Mouse (Mus musculus): Measurements from ENCODE around the gene Efcab2. TPM values are rescaled to one million over a fixed set of nuclear protein-coding genes. Genes with fewer than 3 reads are reported as not detected.

Efcab2 gene
- polyA plus RNA-seq, 1 experiment: 0.34 TPM

DNA sequence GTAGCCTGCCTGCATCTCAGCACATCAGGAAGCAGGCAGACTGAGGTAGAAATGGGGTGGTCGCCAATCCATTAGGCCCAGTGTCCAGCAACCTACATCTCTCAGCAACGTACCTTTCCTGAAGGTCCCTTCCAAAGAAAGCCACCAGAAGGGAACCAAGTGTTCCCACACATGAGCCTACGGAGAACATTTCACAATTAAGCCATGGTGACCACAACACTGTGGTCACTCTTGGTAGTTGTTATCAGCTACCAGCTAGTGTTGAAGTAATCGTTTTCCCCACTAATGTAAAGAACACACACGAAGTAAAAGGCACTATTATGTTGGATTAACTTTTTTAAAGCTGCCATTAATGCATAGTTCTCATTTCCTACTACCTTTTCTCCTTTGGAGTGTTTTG, 85.8 kb downstream of the Efcab2 start:
- no peak overlapping the region for H3K27ac ChIP-seq (ENCODE audit: insufficient read depth, low read length)
- no peak for TF ChIP-seq CTCF (IDR thresholded peaks at IDR 0.05; ENCODE audit: extremely low read depth, insufficient read depth, insufficient read length, insufficient replicate concordance)
- TF ChIP-seq POLR2A (IDR thresholded peaks at IDR 0.05; ENCODE audit: low read depth, low read length): no peak
- DNase-seq (ENCODE audit: low read depth in 1 of 2, low spot score in 2 of 2): no peak
- no peak overlapping the region for H3K4me3 ChIP-seq (ENCODE audit: extremely low read depth, insufficient read depth, insufficient read length)
- H3K36me3 ChIP-seq (ENCODE audit: control insufficient read depth, insufficient read depth, low read length): no peaks in the 10 kb centered on the region
- 67% methylated on average over 5 of the region's 5 CpGs for WGBS
- 0 out of 2 replicates have a peak, but pooled peaks cover 2% of the 10 kb centered on the region for H3K4me1 ChIP-seq (ENCODE audit: control insufficient read depth, insufficient read depth, insufficient read length)
- H3K27me3 ChIP-seq (ENCODE audit: control insufficient read depth, insufficient read depth, low read length): no peaks in the 10 kb centered on the region

DNA sequence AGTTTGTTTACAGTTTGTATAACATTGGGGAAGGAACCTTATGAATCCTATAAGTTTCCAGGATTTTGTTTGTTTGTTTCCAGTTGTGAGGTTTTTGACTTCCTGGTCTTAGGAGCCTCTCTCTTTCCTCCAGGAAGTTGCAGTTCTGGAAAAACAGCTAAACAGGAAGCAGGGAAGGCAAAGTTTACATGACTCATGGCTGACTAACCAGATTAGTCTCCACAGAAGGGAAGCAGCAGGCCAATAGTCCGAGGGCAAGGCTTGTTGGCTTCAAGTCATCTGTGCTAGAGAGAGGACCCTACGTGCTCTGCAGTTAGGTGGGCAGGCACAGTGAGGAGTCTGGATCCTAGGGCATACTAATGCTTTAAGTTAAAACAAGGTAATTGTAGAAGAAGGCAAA, 86.6 kb downstream of the Efcab2 start:
- Histone ChIP-seq H3K4me1 (ENCODE audit: control insufficient read depth, insufficient read depth, insufficient read length) (0 out of 2 replicates have a peak, but pooled peaks cover 2% of the 10 kb centered on the region), H3K27ac (ENCODE audit: insufficient read depth, low read length) (no peak overlapping the region), H3K36me3 (ENCODE audit: control insufficient read depth, insufficient read depth, low read length) (no peaks in the 10 kb centered on the region), H3K27me3 (ENCODE audit: control insufficient read depth, insufficient read depth, low read length) (no peaks in the 10 kb centered on the region), H3K4me3 (ENCODE audit: extremely low read depth, insufficient read depth, insufficient read length) (no peak overlapping the region)
- WGBS: 60% methylated on average over 2 of the region's 2 CpGs
- no peak for DNase-seq (ENCODE audit: low read depth in 1 of 2, low spot score in 2 of 2)
- no peak for TF ChIP-seq POLR2A (IDR thresholded peaks at IDR 0.05; ENCODE audit: low read depth, low read length)
- TF ChIP-seq CTCF (IDR thresholded peaks at IDR 0.05; ENCODE audit: extremely low read depth, insufficient read depth, insufficient read length, insufficient replicate concordance): no peak

DNA sequence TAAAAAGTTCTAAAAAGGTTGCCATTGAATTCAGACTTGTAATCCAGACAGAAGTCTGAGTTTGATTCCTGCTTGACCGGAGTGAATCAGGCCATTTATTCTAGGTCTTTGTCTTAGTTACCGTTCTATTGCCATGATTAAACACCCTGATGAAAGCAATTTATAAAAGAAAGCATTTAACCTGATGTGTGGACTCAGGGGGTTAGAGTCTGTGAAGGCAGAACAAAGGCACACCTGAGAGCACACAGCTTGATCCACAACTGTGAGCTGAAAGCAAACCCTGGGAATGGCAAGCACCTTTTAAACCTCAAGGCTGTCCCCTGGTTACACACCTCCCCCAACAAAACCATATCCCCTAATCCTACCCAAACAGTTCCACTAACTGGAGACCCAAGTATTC, 90.3 kb downstream of the Efcab2 start:
- H3K4me1 ChIP-seq (ENCODE audit: control insufficient read depth, insufficient read depth, insufficient read length): no peaks in the 10 kb centered on the region
- no peak for DNase-seq (ENCODE audit: low read depth in 1 of 2, low spot score in 2 of 2)
- no peak overlapping the region for H3K4me3 ChIP-seq (ENCODE audit: extremely low read depth, insufficient read depth, insufficient read length)
- no peaks in the 10 kb centered on the region for H3K27me3 ChIP-seq (ENCODE audit: control insufficient read depth, insufficient read depth, low read length)
- 96% methylated on average over 2 of the region's 2 CpGs for WGBS
- no peak overlapping the region for H3K27ac ChIP-seq (ENCODE audit: insufficient read depth, low read length)
- no peak for TF ChIP-seq CTCF (IDR thresholded peaks at IDR 0.05; ENCODE audit: extremely low read depth, insufficient read depth, insufficient read length, insufficient replicate concordance)
- H3K36me3 ChIP-seq (ENCODE audit: control insufficient read depth, insufficient read depth, low read length): no peaks in the 10 kb centered on the region

DNA sequence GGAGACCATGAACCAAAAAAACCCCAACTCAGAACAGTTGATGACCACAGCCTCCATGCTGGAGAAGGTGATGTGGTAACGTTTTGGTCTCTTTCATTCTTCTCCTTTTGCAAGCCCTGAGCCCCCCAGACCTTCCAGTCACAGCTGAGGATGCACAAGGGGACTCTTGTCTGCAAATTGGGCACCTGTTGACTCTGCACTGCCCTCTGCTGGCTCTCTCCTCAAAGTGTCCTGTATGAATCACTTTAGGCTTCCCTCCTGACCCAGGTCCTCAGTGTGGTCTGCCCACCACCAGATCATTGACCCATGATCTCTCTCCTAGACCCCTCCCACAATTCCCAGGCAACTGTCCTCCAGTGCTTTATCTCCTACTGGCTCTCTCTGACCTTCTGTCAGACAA, 91.0 kb downstream of the Efcab2 start:
- no peak overlapping the region for H3K4me3 ChIP-seq (ENCODE audit: extremely low read depth, insufficient read depth, insufficient read length)
- H3K36me3 ChIP-seq (ENCODE audit: control insufficient read depth, insufficient read depth, low read length): no peaks in the 10 kb centered on the region
- WGBS: 40% methylated on average over 1 of the region's 1 CpGs
- DNase-seq (ENCODE audit: low read depth in 1 of 2, low spot score in 2 of 2): peak in 1 of 2 experiments; percentile 21
- TF ChIP-seq POLR2A (IDR thresholded peaks at IDR 0.05; ENCODE audit: low read depth, low read length): no peak
- peak; percentile 37; the same call in 1 of the 2 replicates for TF ChIP-seq CTCF (IDR thresholded peaks at IDR 0.05; ENCODE audit: extremely low read depth, insufficient read depth, insufficient read length, insufficient replicate concordance)
- H3K4me1 ChIP-seq (ENCODE audit: control insufficient read depth, insufficient read depth, insufficient read length): no peaks in the 10 kb centered on the region
- no peak overlapping the region for H3K27ac ChIP-seq (ENCODE audit: insufficient read depth, low read length)
- no peaks in the 10 kb centered on the region for H3K27me3 ChIP-seq (ENCODE audit: control insufficient read depth, insufficient read depth, low read length)

DNA sequence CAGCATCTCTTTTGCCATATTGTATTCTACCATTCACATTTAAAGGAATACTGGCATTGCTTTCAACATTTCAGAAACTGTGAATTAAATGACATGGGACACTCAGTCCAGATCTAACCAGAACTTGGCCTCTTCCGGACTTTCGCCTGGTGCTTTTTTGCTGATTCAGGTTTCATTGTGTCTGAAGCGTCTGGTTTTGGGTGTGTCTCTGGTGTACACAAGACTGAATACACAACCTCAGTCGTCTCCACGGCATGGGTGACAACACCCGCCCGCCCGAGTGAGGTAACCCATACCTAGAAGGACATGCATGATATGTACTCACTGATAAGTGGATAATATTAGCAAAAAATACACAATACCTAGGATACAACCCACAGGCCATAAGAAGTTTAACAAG, 101.1 kb downstream of the Efcab2 start:
- H3K27me3 ChIP-seq (ENCODE audit: control insufficient read depth, insufficient read depth, low read length): no peaks in the 10 kb centered on the region
- TF ChIP-seq POLR2A (IDR thresholded peaks at IDR 0.05; ENCODE audit: low read depth, low read length): no peak
- TF ChIP-seq CTCF (IDR thresholded peaks at IDR 0.05; ENCODE audit: extremely low read depth, insufficient read depth, insufficient read length, insufficient replicate concordance): no peak
- DNase-seq (ENCODE audit: low read depth in 1 of 2, low spot score in 2 of 2): no peak
- 90% methylated on average over 8 of the region's 8 CpGs for WGBS
- H3K4me3 ChIP-seq (ENCODE audit: extremely low read depth, insufficient read depth, insufficient read length): no peak overlapping the region
- H3K27ac ChIP-seq (ENCODE audit: insufficient read depth, low read length): no peak overlapping the region
- H3K4me1 ChIP-seq (ENCODE audit: control insufficient read depth, insufficient read depth, insufficient read length): no peaks in the 10 kb centered on the region
- no peaks in the 10 kb centered on the region for H3K36me3 ChIP-seq (ENCODE audit: control insufficient read depth, insufficient read depth, low read length)

DNA sequence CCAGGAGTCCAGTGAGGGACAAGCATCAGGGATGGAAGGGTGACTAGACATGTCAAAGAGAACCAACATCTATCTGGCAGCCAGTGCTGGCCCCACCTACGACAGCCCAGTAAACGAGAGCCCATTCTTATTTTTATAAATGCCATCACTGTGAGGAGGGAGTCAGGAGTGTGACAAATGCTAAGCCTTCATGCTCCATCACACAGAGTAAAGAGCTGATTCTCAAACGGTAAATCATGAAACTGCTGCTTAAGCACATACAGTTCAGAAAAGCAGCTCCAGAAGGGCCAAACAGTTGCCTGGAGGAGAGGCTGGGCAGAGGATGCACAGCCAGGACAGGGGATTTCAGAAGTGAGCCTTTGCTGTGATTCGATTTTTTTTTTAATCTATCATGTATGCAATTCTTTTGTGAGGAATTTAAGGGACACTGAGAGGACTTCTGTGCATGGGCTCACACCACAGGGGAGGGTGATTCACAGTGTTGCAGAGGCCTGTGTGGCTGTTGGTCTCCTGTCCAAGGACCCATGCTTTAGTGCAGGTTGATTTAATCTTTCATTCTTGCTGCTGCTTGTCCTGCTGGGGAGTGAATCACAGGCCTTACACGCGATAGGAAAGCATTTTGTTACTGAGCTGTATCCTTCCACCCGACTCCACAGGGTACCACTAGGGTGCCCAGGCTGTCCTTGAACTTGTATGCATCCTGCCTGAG, 106.6 kb downstream of the Efcab2 start:
- no peak overlapping the region for H3K4me3 ChIP-seq (ENCODE audit: extremely low read depth, insufficient read depth, insufficient read length)
- H3K27ac ChIP-seq (ENCODE audit: insufficient read depth, low read length): no peak overlapping the region
- WGBS: 76% methylated on average over 7 of the region's 7 CpGs
- no peak for DNase-seq (ENCODE audit: low read depth in 1 of 2, low spot score in 2 of 2)
- no peaks in the 10 kb centered on the region for H3K4me1 ChIP-seq (ENCODE audit: control insufficient read depth, insufficient read depth, insufficient read length)
- no peaks in the 10 kb centered on the region for H3K27me3 ChIP-seq (ENCODE audit: control insufficient read depth, insufficient read depth, low read length)
- H3K36me3 ChIP-seq (ENCODE audit: control insufficient read depth, insufficient read depth, low read length): no peaks in the 10 kb centered on the region
- no peak for TF ChIP-seq POLR2A (IDR thresholded peaks at IDR 0.05; ENCODE audit: low read depth, low read length)
- TF ChIP-seq CTCF (IDR thresholded peaks at IDR 0.05; ENCODE audit: extremely low read depth, insufficient read depth, insufficient read length, insufficient replicate concordance): no peak

DNA sequence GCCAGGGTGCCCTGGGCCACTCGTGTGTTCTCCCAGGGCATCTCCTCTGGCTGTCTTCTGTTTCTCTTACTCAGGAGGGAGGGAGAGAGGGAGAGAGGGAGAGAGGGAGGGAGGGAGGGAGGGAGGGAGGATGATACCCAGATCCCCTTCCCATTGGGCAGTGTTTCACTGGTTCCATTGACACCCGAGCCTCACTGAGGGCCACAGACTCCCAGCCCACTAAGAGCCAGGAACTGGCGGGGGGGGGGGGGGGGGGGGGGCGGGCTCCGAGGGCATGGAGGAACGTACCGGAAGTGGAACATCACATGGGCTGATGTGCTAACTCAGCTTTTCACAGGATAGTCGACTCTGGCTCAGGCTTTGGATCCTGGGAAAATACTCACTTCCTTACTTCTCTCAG, 108.1 kb downstream of the Efcab2 start:
- H3K27ac ChIP-seq (ENCODE audit: insufficient read depth, low read length): no peak overlapping the region
- TF ChIP-seq POLR2A (IDR thresholded peaks at IDR 0.05; ENCODE audit: low read depth, low read length): no peak
- TF ChIP-seq CTCF (IDR thresholded peaks at IDR 0.05; ENCODE audit: extremely low read depth, insufficient read depth, insufficient read length, insufficient replicate concordance): no peak
- DNase-seq (ENCODE audit: low read depth in 1 of 2, low spot score in 2 of 2): no peak
- WGBS: 37% methylated on average over 8 of the region's 8 CpGs
- H3K4me1 ChIP-seq (ENCODE audit: control insufficient read depth, insufficient read depth, insufficient read length): no peaks in the 10 kb centered on the region
- no peaks in the 10 kb centered on the region for H3K27me3 ChIP-seq (ENCODE audit: control insufficient read depth, insufficient read depth, low read length)
- H3K36me3 ChIP-seq (ENCODE audit: control insufficient read depth, insufficient read depth, low read length): no peaks in the 10 kb centered on the region
- no peak overlapping the region for H3K4me3 ChIP-seq (ENCODE audit: extremely low read depth, insufficient read depth, insufficient read length)
